Mouse (Mus musculus): Measurements from ENCODE around the gene Csrnp2.

GRCm38 (mm10) chr15:100436112-100436511 lies 59.2 kb downstream of the Csrnp2 start:
- TF ChIP-seq CTCF (IDR thresholded peaks at IDR 0.05; ENCODE audit: borderline replicate concordance, control insufficient read depth, extremely low read depth, insufficient read depth, low read length, poor library complexity) (no peak), POLR2A (IDR thresholded peaks at IDR 0.05; ENCODE audit: control insufficient read depth, extremely low read depth, insufficient read depth, low read length, poor library complexity) (no peak)
